In genomic region chr2:48414596-48415481, GRCm38 (mm10) we compare ENCODE assay signal across 20 mouse cellular contexts.
DNase-seq lines count a peak whose midpoint lies in the region; ATAC-seq lines count a peak whose summit lies in the region.
"Had no signal": no experiment of that assay in that cellular context is flagged by ENCODE, and none has a peak within 500 bp of the region (broad histone marks: within the 10 kb centered on the region; RNA-seq: fewer than 3 reads in every experiment).

No protein-coding gene starts in this region.

- no peak overlapping the region for H3K27ac ChIP-seq in hindbrain, embryonic 11.5 days (ENCODE audit: low read depth, low read length)
- no peak overlapping the region for H3K27ac ChIP-seq in hindbrain, embryonic 13.5 days
- no peak overlapping the region for H3K27ac ChIP-seq in midbrain, embryonic 12.5 days (replicated peaks)
- no peak overlapping the region for H3K27ac ChIP-seq in midbrain, embryonic 14.5 days (replicated peaks; ENCODE audit: low read depth, low read length)
- H3K27ac ChIP-seq: heart, adult 2 months; hindbrain, postnatal 0 days; liver, embryonic 15.5 days had no signal

- no peaks in the 10 kb centered on the region for H3K36me3 ChIP-seq in hindbrain, embryonic 11.5 days (ENCODE audit: control insufficient read depth, insufficient read depth, low read length)
- no peaks in the 10 kb centered on the region for H3K36me3 ChIP-seq in hindbrain, embryonic 13.5 days
- H3K36me3 ChIP-seq in midbrain, embryonic 12.5 days, result no peaks in the 10 kb centered on the region
- no peaks in the 10 kb centered on the region for H3K36me3 ChIP-seq in midbrain, embryonic 14.5 days (ENCODE audit: control insufficient read depth, insufficient read depth, low read length)
- H3K36me3 ChIP-seq: liver, embryonic 15.5 days had no signal

- H3K4me1 ChIP-seq in hindbrain, embryonic 11.5 days (replicated peaks; ENCODE audit: control insufficient read depth, insufficient read depth, low read length), result no peaks in the 10 kb centered on the region
- 0 out of 2 replicates have a peak, but pooled peaks cover 4% of the 10 kb centered on the region for H3K4me1 ChIP-seq in hindbrain, embryonic 13.5 days (replicated peaks)
- 0 out of 2 replicates have a peak, but pooled peaks cover 5% of the 10 kb centered on the region for H3K4me1 ChIP-seq in midbrain, embryonic 12.5 days
- no peaks in the 10 kb centered on the region for H3K4me1 ChIP-seq in midbrain, embryonic 14.5 days (ENCODE audit: control insufficient read depth, insufficient read depth, low read length)
- H3K4me1 ChIP-seq: liver, embryonic 15.5 days had no signal

- ATAC-seq in hindbrain, embryonic 11.5 days (ENCODE audit: low FRiP score), result peak; percentile 58
- no peak for ATAC-seq in hindbrain, embryonic 13.5 days (ENCODE audit: low FRiP score)
- ATAC-seq in midbrain, embryonic 12.5 days (ENCODE audit: low FRiP score, low read depth), result peak; percentile 63; the same call in 1 of the 2 replicates
- ATAC-seq in midbrain, embryonic 14.5 days (ENCODE audit: low FRiP score, low TSS enrichment), result no peak
- ATAC-seq: activated CD4-positive, CD25-positive, alpha-beta regulatory T cell, adult 4 months; hindbrain, postnatal 0 days; lung, postnatal 0 days; Patski had no signal

- H3K4me2 ChIP-seq in hindbrain, embryonic 11.5 days (replicated peaks; ENCODE audit: low read depth, low read length), result no peak overlapping the region
- no peak overlapping the region for H3K4me2 ChIP-seq in hindbrain, embryonic 13.5 days
- no peak overlapping the region for H3K4me2 ChIP-seq in midbrain, embryonic 12.5 days (replicated peaks)
- H3K4me2 ChIP-seq in midbrain, embryonic 14.5 days (ENCODE audit: low read length), result no peak overlapping the region
- H3K4me2 ChIP-seq: liver, embryonic 15.5 days had no signal

- H3K27me3 ChIP-seq in hindbrain, embryonic 11.5 days (ENCODE audit: control insufficient read depth, insufficient read depth, low read length), result no peaks in the 10 kb centered on the region
- H3K27me3 ChIP-seq in hindbrain, embryonic 13.5 days, result no peaks in the 10 kb centered on the region
- H3K27me3 ChIP-seq in midbrain, embryonic 12.5 days, result no peaks in the 10 kb centered on the region
- no peaks in the 10 kb centered on the region for H3K27me3 ChIP-seq in midbrain, embryonic 14.5 days (ENCODE audit: control insufficient read depth, insufficient read depth, low read length)
- H3K27me3 ChIP-seq: liver, embryonic 15.5 days; Patski had no signal

- 34% methylated on average over 10 of the region's 10 CpGs for WGBS in hindbrain, embryonic 11.5 days
- WGBS in hindbrain, embryonic 13.5 days, result 25% methylated on average over 10 of the region's 10 CpGs
- WGBS in midbrain, embryonic 12.5 days, result 25% methylated on average over 10 of the region's 10 CpGs
- 18% methylated on average over 10 of the region's 10 CpGs for WGBS in midbrain, embryonic 14.5 days

- no peaks in the 10 kb centered on the region for H3K9me3 ChIP-seq in hindbrain, embryonic 11.5 days (ENCODE audit: control insufficient read depth, low read length)
- H3K9me3 ChIP-seq in hindbrain, embryonic 13.5 days, result no peaks in the 10 kb centered on the region
- H3K9me3 ChIP-seq in midbrain, embryonic 12.5 days, result no peaks in the 10 kb centered on the region
- H3K9me3 ChIP-seq in midbrain, embryonic 14.5 days (ENCODE audit: control insufficient read depth, low read length), result no peaks in the 10 kb centered on the region
- H3K9me3 ChIP-seq: liver, embryonic 15.5 days had no signal

- H3K9ac ChIP-seq in hindbrain, embryonic 11.5 days (ENCODE audit: low read depth, low read length), result no peak overlapping the region
- no peak overlapping the region for H3K9ac ChIP-seq in hindbrain, embryonic 13.5 days
- H3K9ac ChIP-seq in midbrain, embryonic 12.5 days (replicated peaks), result no peak overlapping the region
- no peak overlapping the region for H3K9ac ChIP-seq in midbrain, embryonic 14.5 days (replicated peaks; ENCODE audit: low read length)
- H3K9ac ChIP-seq: liver, embryonic 15.5 days had no signal

- DNase-seq in hindbrain, embryonic 11.5 days (ENCODE audit: low spot score), result peak; percentile 24
- DNase-seq in midbrain, embryonic 14.5 days, result no peak
- peak; percentile 33 for DNase-seq in embryo, embryonic 9.5 days (ENCODE audit: extremely low spot score)
- peak; percentile 35 for DNase-seq in mesoderm, embryonic 11.5 days (ENCODE audit: low read depth, low spot score)
- no peak for DNase-seq in left cerebral cortex, adult 11 months (ENCODE audit: low spot score)
- DNase-seq: adrenal gland, postnatal 36 days; cerebellum, adult 2 months; gastrocnemius, postnatal 10 days; heart, adult 2 months; kidney, postnatal 25 days; layer of hippocampus, adult 9-11 months; spleen, adult 18-20 months; thymus, adult 2 months had no signal

- no peak overlapping the region for H3K4me3 ChIP-seq in hindbrain, embryonic 11.5 days (ENCODE audit: low read depth, low read length)
- H3K4me3 ChIP-seq in hindbrain, embryonic 13.5 days, result no peak overlapping the region
- H3K4me3 ChIP-seq in midbrain, embryonic 12.5 days, result no peak overlapping the region
- no peak overlapping the region for H3K4me3 ChIP-seq in midbrain, embryonic 14.5 days (replicated peaks; ENCODE audit: low read depth, low read length)
- H3K4me3 ChIP-seq: heart, adult 2 months; liver, embryonic 15.5 days had no signal

Comparison
In these comparisons a context has a peak if more than half of its experiments do, and no peak if none do; other contexts are left out.
1. ATAC-seq: peak in hindbrain, embryonic 11.5 days (single experiment) and midbrain, embryonic 12.5 days (single experiment); none in hindbrain, embryonic 13.5 days (single experiment) and midbrain, embryonic 14.5 days (single experiment).
2. DNase-seq: peak in hindbrain, embryonic 11.5 days (single experiment), embryo, embryonic 9.5 days (single experiment) and mesoderm, embryonic 11.5 days (single experiment); none in midbrain, embryonic 14.5 days (single experiment) and left cerebral cortex, adult 11 months (single experiment).